Mouse (Mus musculus) erythroblast, embryonic 14.5 days (primary cell): ENCODE data around the gene Rnf34.

ENCODE experiments used
- GATA1 ChIP-seq: IDR thresholded peaks from 2 replicates; pipeline ENCODE4 v1.6.1; 2012; ENCODE audit warnings: low read length, inconsistent platforms, mixed read lengths
- TAL1 ChIP-seq: IDR thresholded peaks from 3 replicates; pipeline ENCODE4 v1.6.1; 2012; ENCODE audit warnings: low read length, inconsistent platforms, mixed read lengths

GRCm38 (mm10) chr5:122908001-122908400, 58.2 kb downstream of the Rnf34 start:
- TF ChIP-seq GATA1 (no peak), TAL1 (no peak)
